In the genomic region with DNA sequence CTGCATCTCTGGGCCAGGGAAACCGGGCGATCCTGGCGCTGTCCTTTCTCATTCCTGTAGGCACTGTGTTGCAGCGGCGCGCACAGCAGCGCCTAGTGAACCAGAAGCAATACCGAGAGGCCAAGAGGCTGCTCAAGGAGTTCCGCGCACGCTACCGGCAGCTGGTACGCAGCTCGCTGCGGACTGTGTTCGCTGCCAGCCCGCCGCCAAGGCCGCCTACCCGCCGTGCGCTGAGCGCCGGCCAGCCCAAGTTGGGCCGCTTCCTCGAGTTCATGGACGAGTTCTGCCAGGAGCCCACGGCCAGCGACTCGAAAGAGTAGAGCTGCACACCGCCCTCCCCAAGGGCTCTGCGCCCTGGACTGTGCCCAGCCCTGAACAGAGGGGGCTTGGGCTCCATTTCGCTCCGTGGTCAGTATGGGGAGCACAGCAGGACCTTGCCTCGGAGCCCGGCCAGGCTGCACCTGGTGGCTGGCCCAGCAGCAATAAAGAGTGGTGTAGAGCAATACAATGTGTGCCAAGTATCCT, we compare ENCODE assay signal across 8 mouse cellular contexts. TPM values are rescaled to one million over a fixed set of nuclear protein-coding genes. Genes with fewer than 3 reads are reported as not detected.
DNase-seq lines count a peak whose midpoint lies in the region; ATAC-seq and TF ChIP-seq lines count a peak whose summit lies in the region.

No protein-coding gene starts in this region.

- H3K27me3 ChIP-seq in liver, embryonic 11.5 days (replicated peaks; ENCODE audit: control insufficient read depth, insufficient read depth, low read length) = peaks cover 29% of the 10 kb centered on the region
- peaks cover 30% of the 10 kb centered on the region for H3K27me3 ChIP-seq in myocyte (ENCODE audit: control insufficient read depth, insufficient read depth, insufficient read length)

- 2% methylated on average over 36 of the region's 36 CpGs for WGBS in liver, embryonic 11.5 days

- TF ChIP-seq CTCF in cortical plate, adult 2 months (IDR thresholded peaks at IDR 0.05; ENCODE audit: extremely low read depth, insufficient read depth, low read length) = no peak

- no peaks in the 10 kb centered on the region for H3K9me3 ChIP-seq in liver, embryonic 11.5 days (ENCODE audit: control insufficient read depth, low read length)

- no peak overlapping the region for H3ac ChIP-seq in myocyte (ENCODE audit: control insufficient read depth, insufficient read length)

- no peaks in the 10 kb centered on the region for H3K79me2 ChIP-seq in myocyte (ENCODE audit: control insufficient read depth, insufficient read depth)

- intact Hi-C loops in gastrocnemius, postnatal 36 days (cut with DNase I) = no loop called here

- no peaks in the 10 kb centered on the region; the same call in 1 of the 2 replicates for H3K4me1 ChIP-seq in cortical plate, adult 2 months (ENCODE audit: control insufficient read depth, insufficient read depth, low read length)
- H3K4me1 ChIP-seq in liver, embryonic 11.5 days (replicated peaks; ENCODE audit: control insufficient read depth, insufficient read depth, low read length) = peaks cover 5% of the 10 kb centered on the region; the same call in 1 of the 2 replicates

- TF ChIP-seq POLR2A in cortical plate, adult 2 months (IDR thresholded peaks at IDR 0.05; ENCODE audit: extremely low read depth, insufficient read depth, low read length) = no peak
- no peak for TF ChIP-seq POLR2A in myocyte (IDR thresholded peaks at IDR 0.05; ENCODE audit: insufficient read length, low read depth)

- 0 out of 2 replicates have a peak, but pooled peaks have one; percentile 20 for ATAC-seq in liver, embryonic 11.5 days (replicated peaks; ENCODE audit: low FRiP score)

- H3K4me3 ChIP-seq in cortical plate, adult 2 months (ENCODE audit: insufficient read depth, low read length) = peak overlapping the region; percentile 28
- peak overlapping the region; percentile 40 for H3K4me3 ChIP-seq in liver, embryonic 11.5 days (ENCODE audit: low read depth, low read length)
- no peak overlapping the region for H3K4me3 ChIP-seq in myocyte

- H3K36me3 ChIP-seq in liver, embryonic 11.5 days (ENCODE audit: control insufficient read depth, insufficient read depth, low read length) = no peaks in the 10 kb centered on the region
- no peaks in the 10 kb centered on the region for H3K36me3 ChIP-seq in myocyte (ENCODE audit: control insufficient read depth, insufficient read depth)

- 0 out of 2 replicates have a peak overlapping the region, but pooled peaks have one; percentile 35 for H3K9ac ChIP-seq in liver, embryonic 11.5 days (ENCODE audit: low read depth, low read length)

- peak; percentile 35 for DNase-seq in layer of hippocampus, adult 11-12 months (ENCODE audit: low spot score)
- no peak for DNase-seq in layer of hippocampus, adult 9-10 months (ENCODE audit: low spot score)
- peak; percentile 11 to 27 for DNase-seq in gastrocnemius, postnatal 36 days
- DNase-seq in kidney, adult 9 months = peak; percentile 21
- peak; percentile 47 for DNase-seq in liver, embryonic 11.5 days (ENCODE audit: low spot score)
- DNase-seq in thymus, postnatal 14 days = peak; percentile 67

- no peak overlapping the region for H3K27ac ChIP-seq in cortical plate, adult 2 months (ENCODE audit: insufficient read depth, low read length)
- H3K27ac ChIP-seq in liver, embryonic 11.5 days (ENCODE audit: low read depth, low read length) = no peak overlapping the region

- H3K4me2 ChIP-seq in liver, embryonic 11.5 days = peak overlapping the region; percentile 76
- H3K4me2 ChIP-seq in myocyte (ENCODE audit: low read depth) = no peak overlapping the region

TF ChIP-seq in myocyte, 11 proteins besides CTCF, POLR2A, EP300 and RAD21:
- no peak for TF ChIP-seq REST (IDR thresholded peaks at IDR 0.05; ENCODE audit: insufficient read depth, insufficient read length)
- TF ChIP-seq POLR2AphosphoS2 (IDR thresholded peaks at IDR 0.05; ENCODE audit: insufficient read length, low read depth) = peak; percentile 19

RNA-seq across cellular contexts. Expression of a gene that starts 54.1 kb away (rescaled TPM):
- 65.2 and 68.3 TPM in 2 replicates for polyA plus RNA-seq in cortical plate, adult 2 months (2012; rRNA removed)
- 10 to 100 TPM; 67.1 to 75.1 TPM for total RNA-seq in gastrocnemius, postnatal 36 days (2021)
- 301 and 312 TPM in 2 replicates for polyA plus RNA-seq in liver, embryonic 11.5 days (2014; fragmentation: Nextera tagmentation; extraction: Ambion mirVana)
- polyA plus RNA-seq in myocyte (2012; fragmentation: generic; extraction: Trizol) = 111 TPM

RNA-seq across cellular contexts. Expression of a gene that starts 58.5 kb away (rescaled TPM):
- polyA plus RNA-seq in cortical plate, adult 2 months (2012; rRNA removed) = 0.96 and 1.3 TPM in 2 replicates
- under 1 TPM in 1 of 2 experiments, not detected in 1; 0.33 TPM for total RNA-seq in gastrocnemius, postnatal 36 days (2021)
- 0.10 and 0.17 TPM in 2 replicates for polyA plus RNA-seq in liver, embryonic 11.5 days (2014; fragmentation: Nextera tagmentation; extraction: Ambion mirVana)
- polyA plus RNA-seq in myocyte (2012; fragmentation: generic; extraction: Trizol) = 0.31 TPM
